Mouse (Mus musculus) olfactory bulb, adult 2 months (tissue): ENCODE measurements at regions not wholly inside any gene's neighbourhood (a gene's known extent, or its start where the extent isn't known, plus 50 kb on each side); places are given as distances from the start of the nearest gene placed in this dataset.

Source experiments
- CTCF ChIP-seq: fragments of 200-500 bp; IDR thresholded peaks from 2 replicates; pipeline ENCODE4 v1.5.1; 2012; ENCODE audit warnings: low read depth, mild to moderate bottlenecking, low read length, moderate library complexity; ENCODE audit not compliant: insufficient read depth
- POLR2A ChIP-seq: fragments of 200-500 bp; IDR thresholded peaks from 2 replicates; pipeline ENCODE4 v1.6.1; 2012; ENCODE audit warnings: mild to moderate bottlenecking, low read depth, low read length, moderate library complexity; ENCODE audit not compliant: insufficient read depth

DNA sequence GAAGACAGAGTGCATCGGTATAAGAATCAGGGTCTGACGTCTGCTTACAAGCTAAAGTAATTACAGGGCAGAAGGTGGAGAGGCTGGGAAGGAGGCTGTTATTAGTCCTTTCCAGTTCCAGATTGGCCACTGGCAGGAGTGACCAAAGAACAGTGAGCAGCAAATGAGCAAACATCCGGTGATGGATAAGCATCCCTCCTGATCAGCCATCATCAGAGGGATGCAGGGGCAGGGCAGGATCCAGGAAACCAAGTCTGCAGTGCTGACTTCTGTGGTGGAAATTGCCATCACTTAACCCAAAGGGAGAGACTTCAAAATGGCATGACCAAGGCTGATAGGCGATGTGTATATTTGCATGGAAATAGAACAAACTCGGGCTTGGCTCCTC is 73.8 kb downstream of the Il9r start:
- TF ChIP-seq CTCF: no peak
- TF ChIP-seq POLR2A: no peak
